Mouse (Mus musculus): ENCODE results near the gene Baz1b. TPM values are rescaled to one million over a fixed set of nuclear protein-coding genes. Genes with fewer than 3 reads are reported as not detected.

The Baz1b gene
- polyA plus RNA-seq, 1 experiment from 2014 or later, result 37.0 TPM

GRCm38 (mm10) chr5:135172986-135173385 lies 14.1 kb upstream of the Baz1b start:
- Histone ChIP-seq H3K27ac (no peak overlapping the region), H3K4me3 (replicated peaks; ENCODE audit: low read length) (no peak overlapping the region), H3K9me3 (ENCODE audit: control insufficient read depth, low read length) (no peaks in the 10 kb centered on the region), H3K36me3 (replicated peaks; ENCODE audit: control insufficient read depth, insufficient read depth) (peaks cover 68% of the 10 kb centered on the region), H3K4me2 (replicated peaks) (no peak overlapping the region), H3K4me1 (replicated peaks; ENCODE audit: control insufficient read depth, insufficient read depth, low read length) (peaks cover 8% of the 10 kb centered on the region), H3K9ac (no peak overlapping the region), H3K27me3 (ENCODE audit: control insufficient read depth, insufficient read depth, low read length) (no peaks in the 10 kb centered on the region)
- DNase-seq (ENCODE audit: low spot score), result no peak
- ATAC-seq (ENCODE audit: low FRiP score), result no peak
- 96% methylated on average over 5 of the region's 5 CpGs for WGBS

GRCm38 (mm10) chr5:135175086-135175485 lies 12.0 kb upstream of the Baz1b start:
- H3K36me3 ChIP-seq (replicated peaks; ENCODE audit: control insufficient read depth, insufficient read depth), result peaks cover 86% of the 10 kb centered on the region

GRCm38 (mm10) chr5:135178523-135178922 lies 8.5 kb upstream of the Baz1b start:
- Histone ChIP-seq H3K36me3 (replicated peaks; ENCODE audit: control insufficient read depth, insufficient read depth) (peaks cover 92% of the 10 kb centered on the region), H3K4me3 (replicated peaks; ENCODE audit: low read length) (no peak overlapping the region), H3K27me3 (ENCODE audit: control insufficient read depth, insufficient read depth, low read length) (no peaks in the 10 kb centered on the region), H3K4me1 (replicated peaks; ENCODE audit: control insufficient read depth, insufficient read depth, low read length) (no peaks in the 10 kb centered on the region), H3K9me3 (ENCODE audit: control insufficient read depth, low read length) (no peaks in the 10 kb centered on the region), H3K4me2 (replicated peaks) (no peak overlapping the region), H3K27ac (no peak overlapping the region), H3K9ac (no peak overlapping the region)
- WGBS, result 79% methylated on average over 3 of the region's 3 CpGs
- ATAC-seq (ENCODE audit: low FRiP score) (no peak), DNase-seq (ENCODE audit: low spot score) (no peak)

More at GRCm38 (mm10) chr5:135175086-135175485, 12.0 kb upstream of the Baz1b start:
- ATAC-seq (ENCODE audit: low FRiP score) (no peak), DNase-seq (ENCODE audit: low spot score) (no peak)
- Histone ChIP-seq H3K4me1 (replicated peaks; ENCODE audit: control insufficient read depth, insufficient read depth, low read length) (no peaks in the 10 kb centered on the region), H3K4me3 (replicated peaks; ENCODE audit: low read length) (no peak overlapping the region), H3K4me2 (replicated peaks) (no peak overlapping the region), H3K27ac (no peak overlapping the region), H3K9me3 (ENCODE audit: control insufficient read depth, low read length) (no peaks in the 10 kb centered on the region), H3K9ac (no peak overlapping the region), H3K27me3 (ENCODE audit: control insufficient read depth, insufficient read depth, low read length) (no peaks in the 10 kb centered on the region)

DNA sequence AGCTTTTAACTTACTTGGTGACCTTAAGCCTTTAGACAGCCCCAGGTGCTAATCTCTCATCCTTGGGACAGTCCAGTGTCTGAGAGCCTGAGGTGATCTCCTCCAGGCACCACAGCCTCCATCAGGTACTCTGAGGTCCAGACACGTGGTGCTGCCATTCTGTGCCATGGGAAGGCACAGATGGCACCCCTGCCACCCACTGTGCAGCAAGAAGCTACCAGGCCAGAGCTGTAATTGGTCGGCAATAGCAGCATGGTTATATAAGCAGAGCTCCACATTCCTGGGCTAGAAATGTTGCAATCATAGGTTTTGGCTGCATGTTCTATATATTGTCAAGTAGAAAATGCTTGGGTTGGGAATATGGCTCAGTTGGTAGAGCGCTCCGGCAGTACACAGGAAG lies 8.1 kb upstream of the Baz1b start:
- Histone ChIP-seq H3K27ac (no peak overlapping the region), H3K9me3 (ENCODE audit: control insufficient read depth, low read length) (no peaks in the 10 kb centered on the region), H3K4me1 (replicated peaks; ENCODE audit: control insufficient read depth, insufficient read depth, low read length) (no peaks in the 10 kb centered on the region), H3K27me3 (ENCODE audit: control insufficient read depth, insufficient read depth, low read length) (no peaks in the 10 kb centered on the region), H3K9ac (no peak overlapping the region), H3K4me2 (replicated peaks) (no peak overlapping the region), H3K36me3 (replicated peaks; ENCODE audit: control insufficient read depth, insufficient read depth) (peaks cover 88% of the 10 kb centered on the region), H3K4me3 (replicated peaks; ENCODE audit: low read length) (no peak overlapping the region)
- DNase-seq (ENCODE audit: low spot score) (no peak), ATAC-seq (ENCODE audit: low FRiP score) (no peak)
- 90% methylated on average over 4 of the region's 4 CpGs for WGBS

DNA sequence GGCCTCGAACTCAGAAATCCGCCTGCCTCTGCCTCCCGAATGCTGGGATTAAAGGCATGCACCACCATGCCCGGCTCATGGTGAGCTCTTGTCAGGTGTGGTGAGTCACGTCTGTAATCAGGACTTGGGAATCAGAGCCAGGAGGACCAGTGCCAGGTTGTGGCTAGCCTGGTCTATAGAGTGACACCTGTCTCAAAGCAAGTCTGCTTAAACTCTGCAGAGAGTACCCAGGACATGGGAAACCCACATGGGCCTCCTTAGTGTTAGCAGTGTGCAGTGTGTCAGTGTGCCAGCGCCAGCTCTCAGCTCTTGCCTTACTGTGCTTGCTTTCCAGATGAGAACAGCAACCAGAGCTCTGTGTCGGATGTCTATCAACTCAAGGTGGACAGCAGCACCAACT lies 7.4 kb upstream of the Baz1b start:
- peaks cover 84% of the 10 kb centered on the region for H3K36me3 ChIP-seq (replicated peaks; ENCODE audit: control insufficient read depth, insufficient read depth)
- H3K27me3 ChIP-seq (ENCODE audit: control insufficient read depth, insufficient read depth, low read length), result no peaks in the 10 kb centered on the region
- ATAC-seq (ENCODE audit: low FRiP score) (no peak), DNase-seq (ENCODE audit: low spot score) (no peak)
- no peak overlapping the region for H3K4me2 ChIP-seq (replicated peaks)
- H3K4me3 ChIP-seq (replicated peaks; ENCODE audit: low read length), result no peak overlapping the region
- H3K9ac ChIP-seq, result no peak overlapping the region
- H3K4me1 ChIP-seq (replicated peaks; ENCODE audit: control insufficient read depth, insufficient read depth, low read length), result no peaks in the 10 kb centered on the region
- H3K27ac ChIP-seq, result no peak overlapping the region
- H3K9me3 ChIP-seq (ENCODE audit: control insufficient read depth, low read length), result no peaks in the 10 kb centered on the region
- WGBS, result 97% methylated on average over 5 of the region's 7 CpGs

- WGBS, result 93% methylated on average over 14 of the region's 14 CpGs
- no peak overlapping the region for H3K4me2 ChIP-seq (replicated peaks)
- no peak overlapping the region for H3K9ac ChIP-seq
- no peak overlapping the region for H3K27ac ChIP-seq
- ATAC-seq (ENCODE audit: low FRiP score) (no peak), DNase-seq (ENCODE audit: low spot score) (no peak)
- H3K4me3 ChIP-seq (replicated peaks; ENCODE audit: low read length), result no peak overlapping the region
- H3K4me1 ChIP-seq (replicated peaks; ENCODE audit: control insufficient read depth, insufficient read depth, low read length), result no peaks in the 10 kb centered on the region
- H3K9me3 ChIP-seq (ENCODE audit: control insufficient read depth, low read length), result no peaks in the 10 kb centered on the region
- H3K36me3 ChIP-seq (replicated peaks; ENCODE audit: control insufficient read depth, insufficient read depth), result peaks cover 72% of the 10 kb centered on the region
- H3K27me3 ChIP-seq (ENCODE audit: control insufficient read depth, insufficient read depth, low read length), result no peaks in the 10 kb centered on the region
Observed at GRCm38 (mm10) chr5:135180796-135181195, 6.3 kb upstream of the Baz1b start.

DNA sequence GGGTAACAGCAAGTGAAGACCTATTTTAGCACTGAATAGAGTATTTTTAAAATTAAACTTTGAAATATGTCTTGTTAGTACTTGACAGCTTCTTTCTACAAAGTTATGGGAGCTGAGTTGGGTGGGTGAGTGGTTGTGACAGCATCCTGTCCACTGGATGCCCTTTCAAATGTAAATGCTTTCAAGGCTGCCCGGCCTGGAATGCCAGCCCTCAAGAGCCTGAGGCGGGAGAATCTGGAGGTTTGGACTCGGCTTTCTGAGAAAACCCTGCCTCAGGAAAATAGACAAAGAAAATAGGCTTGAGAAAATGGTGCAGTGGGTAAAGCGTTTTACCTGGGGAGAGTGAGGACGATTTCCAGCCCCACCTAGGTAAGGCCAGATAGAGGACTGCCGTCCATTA lies 5.3 kb upstream of the Baz1b start:
- no peak overlapping the region for H3K4me3 ChIP-seq (replicated peaks; ENCODE audit: low read length)
- no peak overlapping the region for H3K27ac ChIP-seq
- no peak for DNase-seq (ENCODE audit: low spot score)
- no peak overlapping the region for H3K4me2 ChIP-seq (replicated peaks)
- no peak for ATAC-seq (ENCODE audit: low FRiP score)
- H3K9ac ChIP-seq, result no peak overlapping the region
- H3K4me1 ChIP-seq (replicated peaks; ENCODE audit: control insufficient read depth, insufficient read depth, low read length), result 0 out of 2 replicates have a peak, but pooled peaks cover 5% of the 10 kb centered on the region
- peaks cover 64% of the 10 kb centered on the region for H3K36me3 ChIP-seq (replicated peaks; ENCODE audit: control insufficient read depth, insufficient read depth)
- 72% methylated on average over 6 of the region's 6 CpGs for WGBS
- H3K9me3 ChIP-seq (ENCODE audit: control insufficient read depth, low read length), result no peaks in the 10 kb centered on the region
- H3K27me3 ChIP-seq (ENCODE audit: control insufficient read depth, insufficient read depth, low read length), result no peaks in the 10 kb centered on the region

GRCm38 (mm10) chr5:135183131-135183861 lies 3.8 kb upstream of the Baz1b start:
- no peak overlapping the region for H3K4me2 ChIP-seq (replicated peaks)
- WGBS, result 54% methylated on average over 8 of the region's 8 CpGs
- no peak overlapping the region for H3K27ac ChIP-seq
- no peak overlapping the region for H3K4me3 ChIP-seq (replicated peaks; ENCODE audit: low read length)
- ATAC-seq (ENCODE audit: low FRiP score), result no peak
- no peak overlapping the region for H3K9ac ChIP-seq
- H3K36me3 ChIP-seq (replicated peaks; ENCODE audit: control insufficient read depth, insufficient read depth), result peaks cover 49% of the 10 kb centered on the region
- H3K4me1 ChIP-seq (replicated peaks; ENCODE audit: control insufficient read depth, insufficient read depth, low read length), result peaks cover 6% of the 10 kb centered on the region
- no peak for DNase-seq (ENCODE audit: low spot score)
- H3K27me3 ChIP-seq (ENCODE audit: control insufficient read depth, insufficient read depth, low read length), result no peaks in the 10 kb centered on the region
- no peaks in the 10 kb centered on the region for H3K9me3 ChIP-seq (ENCODE audit: control insufficient read depth, low read length)

- H3K9me3 ChIP-seq (ENCODE audit: control insufficient read depth, low read length), result no peaks in the 10 kb centered on the region
- H3K4me2 ChIP-seq (replicated peaks), result no peak overlapping the region
- peaks cover 32% of the 10 kb centered on the region for H3K36me3 ChIP-seq (replicated peaks; ENCODE audit: control insufficient read depth, insufficient read depth)
- WGBS, result 97% methylated on average over 3 of the region's 3 CpGs
- DNase-seq (ENCODE audit: low spot score) (no peak), ATAC-seq (ENCODE audit: low FRiP score) (no peak)
- no peak overlapping the region for H3K9ac ChIP-seq
- H3K4me3 ChIP-seq (replicated peaks; ENCODE audit: low read length), result no peak overlapping the region
- H3K27me3 ChIP-seq (ENCODE audit: control insufficient read depth, insufficient read depth, low read length), result no peaks in the 10 kb centered on the region
- H3K27ac ChIP-seq, result no peak overlapping the region
- H3K4me1 ChIP-seq (replicated peaks; ENCODE audit: control insufficient read depth, insufficient read depth, low read length), result peaks cover 23% of the 10 kb centered on the region
Observed at GRCm38 (mm10) chr5:135185016-135185415, 2.0 kb upstream of the Baz1b start.

DNA sequence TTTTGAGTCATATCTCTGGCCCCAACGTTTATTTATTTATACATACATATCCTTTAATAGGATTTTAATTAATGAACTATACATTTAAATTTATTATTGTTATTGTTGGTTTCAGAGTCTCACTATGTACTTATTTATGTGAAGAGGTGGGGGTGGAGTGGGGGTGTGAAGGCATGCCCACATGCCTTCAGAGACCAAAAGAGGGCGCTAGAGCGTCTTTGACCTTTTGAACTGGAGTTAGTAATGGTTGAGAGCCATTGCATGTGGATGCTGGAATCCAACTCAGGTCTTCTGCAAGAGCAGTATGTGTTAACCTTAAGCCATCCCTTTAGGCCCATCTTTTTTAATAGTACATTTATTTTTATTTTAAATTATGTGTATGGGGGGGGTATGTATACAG lies 1.5 kb upstream of the Baz1b start:
- H3K27ac ChIP-seq, result no peak overlapping the region
- no peaks in the 10 kb centered on the region for H3K9me3 ChIP-seq (ENCODE audit: control insufficient read depth, low read length)
- H3K27me3 ChIP-seq (ENCODE audit: control insufficient read depth, insufficient read depth, low read length), result no peaks in the 10 kb centered on the region
- 40% methylated on average over 3 of the region's 3 CpGs for WGBS
- peaks cover 28% of the 10 kb centered on the region for H3K36me3 ChIP-seq (replicated peaks; ENCODE audit: control insufficient read depth, insufficient read depth)
- DNase-seq (ENCODE audit: low spot score) (no peak), ATAC-seq (ENCODE audit: low FRiP score) (no peak)
- H3K4me2 ChIP-seq (replicated peaks), result no peak overlapping the region
- H3K4me1 ChIP-seq (replicated peaks; ENCODE audit: control insufficient read depth, insufficient read depth, low read length), result peaks cover 24% of the 10 kb centered on the region
- H3K9ac ChIP-seq, result no peak overlapping the region
- H3K4me3 ChIP-seq (replicated peaks; ENCODE audit: low read length), result no peak overlapping the region
